Mouse (Mus musculus): ENCODE data around the gene Olfml2a.

DNA sequence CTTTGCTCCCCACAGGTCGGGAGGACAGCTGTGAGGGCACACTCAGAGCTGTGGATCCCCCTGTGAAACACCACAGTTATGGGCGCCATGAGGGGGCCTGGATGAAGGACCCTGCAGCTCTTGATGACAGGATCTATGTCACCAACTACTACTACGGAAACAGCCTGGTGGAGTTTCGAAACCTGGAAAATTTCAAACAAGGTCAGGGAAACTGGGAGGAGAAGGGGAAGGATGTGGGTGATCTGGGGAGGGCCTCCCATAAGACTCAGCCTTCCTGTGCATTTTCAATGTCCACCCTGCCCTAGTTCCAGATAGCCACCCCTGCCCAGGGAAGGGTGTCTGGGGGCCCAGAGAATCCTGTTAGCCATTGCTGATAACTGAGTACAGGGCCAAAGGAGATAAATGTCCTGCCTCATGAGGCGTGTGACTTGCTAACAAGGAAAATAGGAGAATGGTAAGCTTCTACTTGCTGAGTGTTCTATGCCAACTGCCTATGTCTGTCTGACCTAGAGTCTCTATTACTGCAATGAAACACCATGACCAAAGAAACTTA is 26.0 kb downstream of the Olfml2a start:
- TF ChIP-seq CTCF (IDR thresholded peaks at IDR 0.05 in 2 of 3, conservative IDR thresholded peaks at IDR 0.05 in 1 of 3; ENCODE audit: control insufficient read depth in 1 of 3, insufficient read depth in 1 of 3, low read depth in 2 of 3, low read length in 3 of 3, poor library complexity in 1 of 3, severe bottlenecking in 1 of 3), result no peak
- TF ChIP-seq TAL1 (IDR thresholded peaks at IDR 0.05; ENCODE audit: low read length), result no peak
- TF ChIP-seq RCOR1 (IDR thresholded peaks at IDR 0.05; ENCODE audit: low read depth, low read length), result no peak
- no peak for TF ChIP-seq ZC3H11A (IDR thresholded peaks at IDR 0.05; ENCODE audit: low read depth, low read length)
- no peak for TF ChIP-seq ZMIZ1 (IDR thresholded peaks at IDR 0.05; ENCODE audit: low read depth, low read length)
- no peak for TF ChIP-seq POLR2A (IDR thresholded peaks at IDR 0.05; ENCODE audit: control insufficient read depth in 1 of 2, insufficient read depth in 1 of 2, low read depth in 1 of 2, low read length in 2 of 2, poor library complexity in 1 of 2)
- no peak for TF ChIP-seq EP300 (IDR thresholded peaks at IDR 0.05; ENCODE audit: low read depth in 1 of 2, low read length in 2 of 2)
- no peak for TF ChIP-seq E2F4 (IDR thresholded peaks at IDR 0.05; ENCODE audit: borderline replicate concordance, low read depth, low read length)
- TF ChIP-seq TCF12 (IDR thresholded peaks at IDR 0.05; ENCODE audit: low read depth, low read length), result no peak
- TF ChIP-seq MAX (IDR thresholded peaks at IDR 0.05; ENCODE audit: low read length), result no peak
- TF ChIP-seq GATA1 (IDR thresholded peaks at IDR 0.05; ENCODE audit: low read depth, low read length), result no peak
- TF ChIP-seq JUND (IDR thresholded peaks at IDR 0.05; ENCODE audit: low read depth, low read length), result no peak
- TF ChIP-seq ZNF384 (IDR thresholded peaks at IDR 0.05; ENCODE audit: low read depth, low read length), result no peak
- TF ChIP-seq POLR2AphosphoS5 (IDR thresholded peaks at IDR 0.05; ENCODE audit: borderline replicate concordance, low read depth, low read length), result no peak

Data from MEL (cell line).